Mouse (Mus musculus) MEL (cell line): ENCODE results near the gene Acaca. TPM values are rescaled to one million over a fixed set of nuclear protein-coding genes. Genes with fewer than 3 reads are reported as not detected.

Experiments
- DNase-seq: peaks from one replicate; pipeline ENCODE4 v3.0.0; 2011; ENCODE audit warnings: low read depth, low spot score
- H3K27ac ChIP-seq: 2 replicates; pipeline ENCODE4 v1.5.1; 2012; ENCODE audit warnings: low read depth, mild to moderate bottlenecking, control low read depth, low read length, moderate library complexity; ENCODE audit not compliant: control insufficient read depth
- H3K27me3 ChIP-seq, 2 experiments: fragments of 150-350 bp in 1 of 2; sonication (generic) in 1 of 2; 2 replicates each; pipeline ENCODE4 v1.6.1; 2012; ENCODE audit warnings: low read length in 2 of 2, mild to moderate bottlenecking in 2 of 2, improper control_type of control experiment in 1 of 2, moderate library complexity in 1 of 2; ENCODE audit not compliant: insufficient read depth in 2 of 2, control insufficient read depth in 1 of 2
- H3K36me3 ChIP-seq, 2 experiments: 2 replicates each; pipeline ENCODE4 v1.6.1; 2012 to 2014; ENCODE audit warnings: low read length in 2 of 2, improper control_type of control experiment in 1 of 2, inconsistent platforms in 1 of 2, mild to moderate bottlenecking in 1 of 2; ENCODE audit not compliant: insufficient read depth in 2 of 2, control insufficient read depth in 1 of 2
- H3K4me1 ChIP-seq, 2 experiments: fragments of 150-350 bp in 1 of 2; sonication (generic) in 1 of 2; 2 replicates each; pipeline ENCODE4 v1.6.1; 2012; ENCODE audit warnings: low read length in 2 of 2, improper control_type of control experiment in 1 of 2, mild to moderate bottlenecking in 1 of 2; ENCODE audit not compliant: insufficient read depth in 2 of 2, control insufficient read depth in 1 of 2
- H3K4me3 ChIP-seq, 2 experiments: fragments of 150-350 bp in 1 of 2; sonication (generic) in 1 of 2; 2 replicates each; pipeline ENCODE4 v1.5.1; 2012; ENCODE audit warnings: low read depth in 2 of 2, low read length in 2 of 2, mild to moderate bottlenecking in 2 of 2, moderate library complexity in 2 of 2, control low read depth in 1 of 2, improper control_type of control experiment in 1 of 2; ENCODE audit not compliant: control insufficient read depth in 1 of 2, insufficient read depth in 1 of 2
- H3K79me2 ChIP-seq: 2 replicates; pipeline ENCODE4 v1.6.1; 2012; ENCODE audit warnings: mild to moderate bottlenecking, low read length, moderate library complexity; ENCODE audit not compliant: control insufficient read depth, poor library complexity, insufficient read depth
- H3K9ac ChIP-seq: 2 replicates; pipeline ENCODE4 v1.6.1; 2012; ENCODE audit warnings: low read depth, mild to moderate bottlenecking, control low read depth, low read length, moderate library complexity; ENCODE audit not compliant: control insufficient read depth, poor library complexity, severe bottlenecking
- H3K9me3 ChIP-seq: fragments of 150-350 bp; sonication (generic); replicated peaks from 2 replicates; pipeline ENCODE4 v1.6.1; 2012; ENCODE audit warnings: mild to moderate bottlenecking, low read length, improper control_type of control experiment, moderate library complexity; ENCODE audit not compliant: insufficient read depth
- BHLHE40 ChIP-seq: IDR thresholded peaks from 2 replicates; pipeline ENCODE4 v1.6.1; 2012; ENCODE audit warnings: low read depth, mild to moderate bottlenecking, inconsistent platforms, low read length, improper control_type of control experiment, borderline replicate concordance
- GABPA ChIP-seq: IDR thresholded peaks from 2 replicates; pipeline ENCODE4 v1.6.1; 2012; ENCODE audit warnings: low read depth, mild to moderate bottlenecking, inconsistent platforms, low read length, improper control_type of control experiment, moderate library complexity
- GATA1 ChIP-seq: IDR thresholded peaks from 2 replicates; pipeline ENCODE4 v1.6.1; 2011; ENCODE audit warnings: low read depth, low read length, improper control_type of control experiment
- HCFC1 ChIP-seq: IDR thresholded peaks from 2 replicates; pipeline ENCODE4 v1.6.1; 2012; ENCODE audit warnings: low read depth, mild to moderate bottlenecking, inconsistent platforms, low read length, improper control_type of control experiment, moderate library complexity
- JUND ChIP-seq: IDR thresholded peaks from 2 replicates; pipeline ENCODE4 v1.6.1; 2011; ENCODE audit warnings: low read depth, mild to moderate bottlenecking, improper control_type of control experiment, low read length
- KAT2A ChIP-seq: conservative IDR thresholded peaks from 2 replicates; pipeline ENCODE4 v1.6.1; 2012; ENCODE audit warnings: low read depth, low read length, improper control_type of control experiment, inconsistent platforms
- MAFK ChIP-seq: IDR thresholded peaks from 2 replicates; pipeline ENCODE4 v1.6.1; 2011; ENCODE audit warnings: low read depth, mild to moderate bottlenecking, low read length, improper control_type of control experiment, borderline replicate concordance
- MYC ChIP-seq: IDR thresholded peaks from 2 replicates; pipeline ENCODE4 v1.6.1; 2011; ENCODE audit warnings: low read depth, mild to moderate bottlenecking, low read length, improper control_type of control experiment, moderate library complexity
- NRF1 ChIP-seq: IDR thresholded peaks from 2 replicates; pipeline ENCODE4 v1.6.1; 2014; ENCODE audit warnings: low read depth, mild to moderate bottlenecking, inconsistent platforms, low read length, improper control_type of control experiment, moderate library complexity; ENCODE audit not compliant: poor library complexity, insufficient read depth, severe bottlenecking
- POLR2A ChIP-seq, 2 experiments: IDR thresholded peaks; 2 replicates each; pipeline ENCODE4 v1.6.1; 2011 to 2012; ENCODE audit warnings: low read length in 2 of 2, mild to moderate bottlenecking in 2 of 2, control low read depth in 1 of 2, improper control_type of control experiment in 1 of 2, low read depth in 1 of 2, moderate library complexity in 1 of 2; ENCODE audit not compliant: control insufficient read depth in 1 of 2, insufficient read depth in 1 of 2, poor library complexity in 1 of 2
- POLR2AphosphoS5 ChIP-seq: IDR thresholded peaks from 2 replicates; pipeline ENCODE4 v1.6.1; 2012; ENCODE audit warnings: low read depth, borderline replicate concordance, mild to moderate bottlenecking, inconsistent platforms, low read length, moderate library complexity, mixed read lengths
- RAD21 ChIP-seq: IDR thresholded peaks from 2 replicates; pipeline ENCODE4 v1.6.1; 2011; ENCODE audit warnings: mild to moderate bottlenecking, low read depth, low read length, improper control_type of control experiment
- TBP ChIP-seq: IDR thresholded peaks from 2 replicates; pipeline ENCODE4 v1.8.0; 2011; ENCODE audit warnings: low read depth, low read length, improper control_type of control experiment
- USF1 ChIP-seq: IDR thresholded peaks from 2 replicates; pipeline ENCODE4 v1.6.1; 2014; ENCODE audit warnings: low read depth, mild to moderate bottlenecking, inconsistent platforms, low read length, improper control_type of control experiment, moderate library complexity
- USF2 ChIP-seq, 2 experiments: IDR thresholded peaks; 2 replicates each; pipeline ENCODE4 v1.6.1; 2011 to 2012; ENCODE audit warnings: improper control_type of control experiment in 2 of 2, low read length in 2 of 2, borderline replicate concordance in 1 of 2, inconsistent platforms in 1 of 2, low read depth in 1 of 2, mild to moderate bottlenecking in 1 of 2; ENCODE audit not compliant: insufficient read depth in 1 of 2
- polyA plus RNA-seq, 2 experiments: library from polyadenylated mRNA; stranded (reverse) in 1 of 2; unstranded in 1 of 2; fragments of >175 nt in 1 of 2; fragments of >200 nt in 1 of 2; gene quantifications; 2 replicates each; pipeline versions ENCODE4 v1.2.1 to v1.2.4; 2012; ENCODE audit warnings: low replicate concordance in 2 of 2, low read depth in 1 of 2; ENCODE audit not compliant: insufficient read length in 2 of 2, insufficient read depth in 1 of 2, missing spikeins in 1 of 2
- total RNA-seq: library from RNA; depleted of rRNA; stranded (reverse); fragments of 300-350 nt; gene quantifications from 2 replicates; pipeline ENCODE4 v1.2.3, GENCODE M21; 2012

Gene Acaca
- total and polyA plus RNA-seq, 3 experiments, result 32.0 to 52.0 (median 33.9) TPM

GRCm38 (mm10) chr11:84247370-84247769, 117.9 kb downstream of the Acaca start:
- Histone ChIP-seq H3K4me1 (no peaks in the 10 kb centered on the region), H3K36me3 (peaks cover 0 to 37% of the 10 kb centered on the region in 2 experiments; a peak in 2 of 4 replicates)
- TF ChIP-seq KAT2A (no peak), BHLHE40 (no peak), POLR2A (IDR thresholded peaks at IDR 0.05; ENCODE audit: control insufficient read depth in 1 of 2, insufficient read depth in 1 of 2, low read depth in 1 of 2, low read length in 2 of 2, poor library complexity in 1 of 2) (no peak), MYC (no peak), GABPA (no peak)

DNA sequence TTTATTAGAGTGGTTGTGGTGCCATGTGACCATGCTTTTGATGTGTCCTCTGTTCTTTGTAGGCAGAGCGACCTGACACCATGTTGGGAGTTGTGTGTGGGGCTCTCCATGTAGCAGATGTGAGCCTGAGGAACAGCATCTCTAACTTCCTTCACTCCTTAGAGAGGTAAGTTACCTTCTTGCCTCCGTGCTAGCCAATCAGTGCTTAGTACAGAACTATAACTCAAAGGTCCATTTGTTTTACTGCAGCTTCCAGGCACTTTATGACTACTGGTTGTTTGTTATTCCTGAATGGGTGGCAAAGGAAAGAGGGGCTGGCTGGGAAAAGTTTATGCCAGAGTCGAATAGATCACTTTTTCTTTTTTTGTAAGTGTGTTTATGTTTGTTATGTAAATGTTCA, 121.7 kb downstream of the Acaca start:
- Histone ChIP-seq H3K27ac (no peak overlapping the region), H3K79me2 (no peaks in the 10 kb centered on the region), H3K9me3 (no peaks in the 10 kb centered on the region)
- TF ChIP-seq MYC (no peak), USF1 (no peak), TBP (no peak), GATA1 (no peak), NRF1 (no peak), MAFK (no peak), BHLHE40 (no peak), USF2 (IDR thresholded peaks at IDR 0.05; ENCODE audit: borderline replicate concordance in 1 of 2, insufficient read depth in 1 of 2, low read depth in 1 of 2, low read length in 2 of 2) (no peak), JUND (no peak), RAD21 (no peak), POLR2AphosphoS5 (no peak), HCFC1 (no peak)
- TF ChIP-seq, all 39 proteins: peak for 0
- no peak for DNase-seq
- no peak overlapping the region for H3K4me3 ChIP-seq
- H3K4me1 ChIP-seq, result no peaks in the 10 kb centered on the region
- peaks cover 0 to 34% of the 10 kb centered on the region in 2 experiments; a peak in 2 of 4 replicates for H3K36me3 ChIP-seq
- no peaks in the 10 kb centered on the region for H3K27me3 ChIP-seq
- H3K9ac ChIP-seq, result no peak overlapping the region

More at GRCm38 (mm10) chr11:84247370-84247769, 117.9 kb downstream of the Acaca start:
- Histone ChIP-seq H3K9me3 (no peaks in the 10 kb centered on the region), H3K4me3 (no peak overlapping the region), H3K9ac (no peak overlapping the region), H3K79me2 (no peaks in the 10 kb centered on the region), H3K27ac (no peak overlapping the region), H3K27me3 (no peaks in the 10 kb centered on the region)
- DNase-seq, result no peak
